Mouse (Mus musculus): Measurements from ENCODE around the gene Orm3. TPM values are rescaled to one million over a fixed set of nuclear protein-coding genes. Genes with fewer than 3 reads are reported as not detected.
"Not testable (repeated sequence)": the region's sequence is repeated elsewhere in the genome, so short reads cannot be mapped to it uniquely, and the experiment has no call there.

Gene Orm3
- polyA plus RNA-seq (2014; fragmentation: Nextera tagmentation; extraction: Ambion mirVana), result not detected in 2 replicates

DNA sequence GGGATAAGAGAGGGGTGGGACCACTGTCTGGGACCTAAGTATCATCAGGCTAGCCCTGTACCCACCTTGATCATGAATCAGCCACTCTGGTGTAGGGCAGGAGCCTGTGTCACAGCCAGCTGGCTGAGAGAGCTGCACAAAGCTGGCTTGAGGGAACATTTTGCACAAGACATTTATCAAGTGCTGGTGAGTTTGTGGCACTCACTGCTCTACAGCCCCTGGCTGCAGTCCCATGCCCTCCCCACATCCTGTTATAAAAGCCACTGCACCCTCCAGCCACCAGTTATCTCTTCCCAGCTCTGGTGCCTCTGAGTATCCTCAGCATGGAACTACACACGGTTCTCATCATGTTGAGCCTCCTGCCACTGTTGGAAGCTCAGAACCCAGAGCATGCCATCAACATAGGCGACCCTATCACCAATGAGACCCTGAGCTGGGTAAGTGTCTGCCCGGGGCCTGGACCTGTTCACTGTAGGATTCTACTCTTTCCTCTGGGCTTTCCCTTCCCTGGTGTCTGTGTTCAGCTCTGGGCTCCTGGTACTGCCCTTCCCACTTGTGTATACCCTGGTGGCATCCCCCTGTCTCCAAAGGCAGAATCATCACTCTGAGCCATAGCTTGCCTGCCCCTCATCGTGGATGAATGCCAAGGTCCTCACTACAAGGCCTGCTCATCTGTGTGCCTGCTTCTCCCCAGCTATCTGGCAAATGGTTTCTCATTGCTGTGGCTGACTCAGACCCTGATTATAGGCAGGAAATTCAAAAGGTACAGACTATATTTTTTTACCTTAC is at the start of gene Orm3:
Gene Orm3, plus strand, starts transcription at position 286 of the 789 bp plus-strand sequence.
- WGBS, result 76% methylated on average over 4 of the region's 4 CpGs
- no peaks in the 10 kb centered on the region for H3K4me1 ChIP-seq (replicated peaks; ENCODE audit: control insufficient read depth, insufficient read depth, low read length)
- H3K36me3 ChIP-seq (replicated peaks; ENCODE audit: control insufficient read depth, insufficient read depth), result no peaks in the 10 kb centered on the region
- no peak within 1 kb of the TSS for H3K9ac ChIP-seq
- no peak for DNase-seq (ENCODE audit: low spot score)
- H3K4me2 ChIP-seq (replicated peaks), result no peak within 1 kb of the TSS
- H3K4me3 ChIP-seq (replicated peaks; ENCODE audit: low read length), result no peak within 1 kb of the TSS
- H3K27ac ChIP-seq, result no peak within 1 kb of the TSS
- H3K27me3 ChIP-seq (ENCODE audit: control insufficient read depth, insufficient read depth, low read length), result no peaks in the 10 kb centered on the region
- no peaks in the 10 kb centered on the region for H3K9me3 ChIP-seq (ENCODE audit: control insufficient read depth, low read length)
- no peak for ATAC-seq (ENCODE audit: low FRiP score)

DNA sequence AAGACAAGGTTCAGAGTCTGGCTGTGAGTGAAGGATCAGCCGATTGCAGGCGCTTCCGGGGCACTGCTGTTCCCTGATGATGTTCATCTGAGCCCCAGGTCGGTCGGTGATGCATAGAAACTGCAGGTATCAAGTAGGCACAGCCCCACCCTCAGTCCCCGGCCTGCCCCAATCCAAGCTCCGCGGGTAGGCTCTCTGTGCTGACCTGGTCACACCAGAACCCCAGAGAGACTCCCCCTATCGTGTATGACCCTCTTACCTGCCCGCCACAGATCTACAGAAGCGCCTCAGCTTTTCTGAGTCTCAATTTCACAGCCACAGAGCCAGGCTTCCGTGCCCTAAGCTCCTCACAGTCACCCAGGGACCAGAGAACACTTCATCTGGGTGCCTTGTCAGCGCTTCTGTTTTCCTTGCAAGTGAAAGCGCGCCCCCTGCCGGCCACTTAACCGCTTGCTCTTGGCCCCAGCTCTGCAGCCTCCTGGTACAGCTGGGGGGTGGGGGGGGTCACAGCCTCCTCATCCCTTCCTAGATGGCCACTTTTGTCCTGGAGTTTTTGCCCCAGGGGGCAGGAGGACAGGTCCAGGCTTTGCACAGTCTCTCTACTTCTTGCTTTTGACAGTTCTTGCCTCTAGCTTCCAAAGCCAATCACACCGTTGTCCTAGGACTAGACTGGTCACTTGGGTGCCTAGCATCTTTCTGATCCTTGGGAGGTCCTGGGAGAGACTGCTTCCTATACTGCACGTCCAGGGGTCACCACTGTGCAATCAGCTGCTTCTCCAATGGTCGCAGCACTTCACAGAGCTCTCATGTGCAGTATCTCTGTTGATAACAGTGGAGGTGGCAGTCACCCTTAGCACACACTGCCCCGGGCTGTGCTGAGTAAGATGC is 48.5 kb upstream of the Orm3 start:
- no peak overlapping the region for H3K27ac ChIP-seq
- no peaks in the 10 kb centered on the region for H3K9me3 ChIP-seq (ENCODE audit: control insufficient read depth, low read length)
- no peaks in the 10 kb centered on the region for H3K27me3 ChIP-seq (ENCODE audit: control insufficient read depth, insufficient read depth, low read length)
- H3K36me3 ChIP-seq (replicated peaks; ENCODE audit: control insufficient read depth, insufficient read depth), result no peaks in the 10 kb centered on the region
- no peak overlapping the region for H3K4me2 ChIP-seq (replicated peaks)
- WGBS, result 32% methylated on average over 21 of the region's 21 CpGs
- no peak overlapping the region for H3K9ac ChIP-seq
- no peak overlapping the region for H3K4me3 ChIP-seq (replicated peaks; ENCODE audit: low read length)
- DNase-seq (ENCODE audit: low spot score), result peak; percentile 90
- no peaks in the 10 kb centered on the region for H3K4me1 ChIP-seq (replicated peaks; ENCODE audit: control insufficient read depth, insufficient read depth, low read length)
- peak; percentile 73; the same call in 1 of the 2 replicates for ATAC-seq (ENCODE audit: low FRiP score)

DNA sequence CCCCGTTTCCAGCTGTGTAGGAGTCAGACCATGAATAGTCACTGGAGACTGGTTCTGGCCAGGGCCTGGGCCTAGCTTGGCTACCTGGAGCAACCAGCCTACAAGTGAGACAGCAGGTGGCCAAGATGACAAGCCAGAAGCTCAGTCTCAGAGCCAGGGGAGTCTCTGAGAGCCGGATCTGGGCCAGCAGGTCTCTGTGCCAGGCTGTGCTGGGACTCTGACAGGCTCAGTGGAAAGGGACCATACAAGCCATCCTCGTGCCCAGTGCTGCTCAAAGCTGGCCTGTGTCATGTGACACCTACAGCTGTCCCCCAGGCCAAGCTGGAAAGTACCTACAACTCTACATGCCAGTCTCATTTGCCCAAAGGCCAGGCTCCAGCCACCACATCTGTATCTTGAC is 47.6 kb upstream of the Orm3 start:
- no peaks in the 10 kb centered on the region for H3K27me3 ChIP-seq (ENCODE audit: control insufficient read depth, insufficient read depth, low read length)
- H3K9ac ChIP-seq, result no peak overlapping the region
- no peak overlapping the region for H3K4me2 ChIP-seq (replicated peaks)
- H3K9me3 ChIP-seq (ENCODE audit: control insufficient read depth, low read length), result no peaks in the 10 kb centered on the region
- no peaks in the 10 kb centered on the region for H3K36me3 ChIP-seq (replicated peaks; ENCODE audit: control insufficient read depth, insufficient read depth)
- ATAC-seq (ENCODE audit: low FRiP score) (no peak), DNase-seq (ENCODE audit: low spot score) (no peak)
- no peaks in the 10 kb centered on the region for H3K4me1 ChIP-seq (replicated peaks; ENCODE audit: control insufficient read depth, insufficient read depth, low read length)
- 86% methylated on average over 3 of the region's 3 CpGs for WGBS
- no peak overlapping the region for H3K4me3 ChIP-seq (replicated peaks; ENCODE audit: low read length)
- no peak overlapping the region for H3K27ac ChIP-seq

DNA sequence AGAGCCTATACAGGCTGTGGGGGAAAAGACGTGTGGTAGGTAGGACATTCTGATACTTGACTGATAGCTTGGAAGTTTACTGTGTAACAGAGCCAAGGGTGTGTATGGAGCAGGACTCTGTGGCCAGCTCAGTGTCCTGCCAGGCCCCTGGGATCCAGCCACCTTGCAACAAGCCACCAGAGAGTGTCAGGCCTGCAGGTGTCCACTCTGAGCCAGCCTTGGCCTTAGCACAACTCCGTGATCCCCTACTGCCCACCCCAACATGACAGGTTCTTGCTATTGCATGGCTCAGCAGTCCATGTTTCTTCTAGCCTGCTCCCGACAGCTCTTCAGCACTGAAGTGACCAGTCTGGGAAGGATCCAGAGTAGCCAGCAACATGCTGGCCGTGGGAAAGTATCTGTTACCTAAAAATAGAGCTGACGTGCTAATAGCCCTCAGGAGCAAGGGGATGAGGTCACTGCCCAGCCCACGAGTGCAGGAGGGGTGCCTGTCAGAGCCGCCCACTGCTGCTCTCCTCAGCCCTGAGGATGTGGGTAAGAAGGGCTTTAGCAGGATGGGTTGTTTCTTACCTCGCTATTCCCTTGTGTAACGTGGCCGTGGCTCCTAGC is 45.6 kb upstream of the Orm3 start:
- no peak overlapping the region for H3K27ac ChIP-seq
- no peaks in the 10 kb centered on the region for H3K36me3 ChIP-seq (replicated peaks; ENCODE audit: control insufficient read depth, insufficient read depth)
- H3K4me2 ChIP-seq (replicated peaks), result no peak overlapping the region
- no peaks in the 10 kb centered on the region for H3K9me3 ChIP-seq (ENCODE audit: control insufficient read depth, low read length)
- no peak for ATAC-seq (ENCODE audit: low FRiP score)
- DNase-seq (ENCODE audit: low spot score), result no peak
- no peak overlapping the region for H3K9ac ChIP-seq
- no peak overlapping the region for H3K4me3 ChIP-seq (replicated peaks; ENCODE audit: low read length)
- H3K4me1 ChIP-seq (replicated peaks; ENCODE audit: control insufficient read depth, insufficient read depth, low read length), result no peaks in the 10 kb centered on the region
- WGBS, result 76% methylated on average over 10 of the region's 10 CpGs
- no peaks in the 10 kb centered on the region for H3K27me3 ChIP-seq (ENCODE audit: control insufficient read depth, insufficient read depth, low read length)

DNA sequence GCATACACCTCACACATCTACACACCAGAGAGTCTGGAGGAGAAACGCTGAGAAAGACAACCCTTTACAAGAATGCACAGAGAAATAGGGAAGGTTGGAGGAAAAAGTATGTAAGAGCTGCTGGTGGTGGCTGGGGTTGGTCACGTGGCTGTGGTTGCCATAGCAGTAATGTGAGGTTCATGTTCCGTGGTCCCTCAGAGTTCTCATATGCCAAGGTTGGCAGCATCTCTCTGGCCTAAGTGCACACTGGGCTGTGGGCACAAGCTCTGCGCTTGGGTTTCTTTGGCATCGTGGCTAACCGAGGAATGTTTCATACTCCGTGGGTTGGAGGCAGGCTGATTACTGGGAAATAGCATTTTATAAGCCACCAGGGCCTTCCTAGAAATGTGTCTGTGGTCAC is 44.5 kb upstream of the Orm3 start:
- ATAC-seq (ENCODE audit: low FRiP score), result no peak
- no peaks in the 10 kb centered on the region for H3K36me3 ChIP-seq (replicated peaks; ENCODE audit: control insufficient read depth, insufficient read depth)
- no peak for DNase-seq (ENCODE audit: low spot score)
- no peak overlapping the region for H3K4me3 ChIP-seq (replicated peaks; ENCODE audit: low read length)
- no peak overlapping the region for H3K4me2 ChIP-seq (replicated peaks)
- H3K27ac ChIP-seq, result no peak overlapping the region
- H3K27me3 ChIP-seq (ENCODE audit: control insufficient read depth, insufficient read depth, low read length), result no peaks in the 10 kb centered on the region
- H3K4me1 ChIP-seq (replicated peaks; ENCODE audit: control insufficient read depth, insufficient read depth, low read length), result no peaks in the 10 kb centered on the region
- WGBS, result 92% methylated on average over 7 of the region's 7 CpGs
- no peak overlapping the region for H3K9ac ChIP-seq
- no peaks in the 10 kb centered on the region for H3K9me3 ChIP-seq (ENCODE audit: control insufficient read depth, low read length)

DNA sequence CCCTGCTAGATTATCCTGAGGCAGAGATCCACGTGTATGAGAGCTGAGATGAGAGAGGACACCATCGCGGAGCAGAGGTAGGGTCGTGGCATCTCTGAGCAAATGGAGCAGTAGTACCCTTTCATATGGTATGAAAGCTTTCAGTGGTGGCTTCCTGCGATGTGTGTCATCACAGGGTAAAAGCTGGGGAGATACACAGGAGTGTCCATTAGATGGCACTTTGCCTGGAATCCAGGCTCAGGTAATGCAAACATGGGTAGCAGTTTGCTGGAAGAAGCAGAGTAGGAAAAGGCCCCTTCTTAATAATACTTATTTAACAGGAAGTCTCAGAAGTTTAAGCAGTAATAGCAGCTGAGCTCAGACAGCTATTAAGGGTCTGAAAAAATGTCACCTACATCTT is 41.9 kb upstream of the Orm3 start:
- Histone ChIP-seq H3K4me2 (replicated peaks) (no peak overlapping the region), H3K9me3 (ENCODE audit: control insufficient read depth, low read length) (no peaks in the 10 kb centered on the region), H3K9ac (no peak overlapping the region), H3K4me3 (replicated peaks; ENCODE audit: low read length) (no peak overlapping the region), H3K27me3 (ENCODE audit: control insufficient read depth, insufficient read depth, low read length) (no peaks in the 10 kb centered on the region), H3K27ac (no peak overlapping the region), H3K4me1 (replicated peaks; ENCODE audit: control insufficient read depth, insufficient read depth, low read length) (no peaks in the 10 kb centered on the region), H3K36me3 (replicated peaks; ENCODE audit: control insufficient read depth, insufficient read depth) (no peaks in the 10 kb centered on the region)
- DNase-seq (ENCODE audit: low spot score) (no peak), ATAC-seq (ENCODE audit: low FRiP score) (no peak)
- 76% methylated on average over 5 of the region's 5 CpGs for WGBS

DNA sequence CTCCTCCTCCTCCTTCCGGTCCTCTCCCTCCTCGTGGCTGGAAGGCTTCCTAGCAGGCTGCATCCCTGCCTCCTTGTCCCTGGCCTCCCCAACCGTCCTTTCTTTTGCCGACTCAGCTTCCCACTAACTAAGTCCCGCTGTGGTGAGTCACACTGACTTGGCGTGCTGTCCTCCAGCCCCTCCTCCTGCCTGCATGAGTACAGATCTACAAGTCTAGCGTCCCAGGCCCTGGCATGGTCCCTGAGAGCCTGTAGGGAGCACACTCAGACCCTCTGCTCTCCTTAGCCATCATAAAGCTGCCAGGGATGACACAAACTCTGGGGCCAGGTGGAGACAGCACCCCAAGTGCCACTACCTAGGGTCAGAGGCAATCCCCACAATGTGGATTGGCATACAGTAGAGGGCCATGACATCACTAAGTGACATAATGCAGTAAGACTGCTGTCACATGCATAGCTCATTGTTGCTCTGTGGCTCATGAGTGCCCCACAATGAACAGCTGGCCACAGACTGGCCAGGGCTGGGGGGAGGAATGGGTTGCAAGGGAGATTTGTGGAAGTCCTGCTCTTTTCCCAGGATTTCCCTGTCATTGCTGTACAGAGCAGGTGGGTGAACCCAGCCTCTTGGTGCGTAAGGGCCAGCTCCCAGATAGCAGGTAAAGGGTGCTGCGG is 39.8 kb upstream of the Orm3 start:
- no peak overlapping the region for H3K27ac ChIP-seq
- no peaks in the 10 kb centered on the region for H3K27me3 ChIP-seq (ENCODE audit: control insufficient read depth, insufficient read depth, low read length)
- ATAC-seq (ENCODE audit: low FRiP score) (no peak), DNase-seq (ENCODE audit: low spot score) (no peak)
- WGBS, result 71% methylated on average over 9 of the region's 9 CpGs
- H3K9me3 ChIP-seq (ENCODE audit: control insufficient read depth, low read length), result no peaks in the 10 kb centered on the region
- no peaks in the 10 kb centered on the region for H3K36me3 ChIP-seq (replicated peaks; ENCODE audit: control insufficient read depth, insufficient read depth)
- no peak overlapping the region for H3K4me3 ChIP-seq (replicated peaks; ENCODE audit: low read length)
- H3K4me1 ChIP-seq (replicated peaks; ENCODE audit: control insufficient read depth, insufficient read depth, low read length), result no peaks in the 10 kb centered on the region
- no peak overlapping the region for H3K4me2 ChIP-seq (replicated peaks)
- no peak overlapping the region for H3K9ac ChIP-seq

DNA sequence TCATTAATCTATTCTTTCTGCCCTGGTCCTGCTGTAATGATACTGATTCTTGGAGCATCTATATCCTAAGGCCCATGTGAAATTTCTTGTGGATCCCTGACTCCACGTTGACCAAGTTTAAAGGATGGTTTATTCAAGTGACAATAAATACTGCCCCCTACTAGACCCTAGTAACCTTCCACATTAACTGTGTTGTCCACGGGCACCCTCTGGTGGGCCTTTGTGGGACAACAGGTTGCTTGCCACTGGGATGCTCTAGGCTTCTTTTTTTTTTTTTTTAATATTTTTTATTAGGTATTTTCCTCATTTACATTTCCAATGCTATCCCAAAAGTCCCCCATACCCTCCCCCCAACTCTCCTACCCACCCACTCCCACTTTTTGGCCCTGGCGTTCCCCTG is 36.4 kb upstream of the Orm3 start:
- not testable (repeated sequence) for H3K9ac ChIP-seq; H3K9me3 ChIP-seq (ENCODE audit: control insufficient read depth, low read length); H3K4me1 ChIP-seq (replicated peaks; ENCODE audit: control insufficient read depth, insufficient read depth, low read length); H3K4me3 ChIP-seq (replicated peaks; ENCODE audit: low read length); H3K4me2 ChIP-seq (replicated peaks); H3K36me3 ChIP-seq (replicated peaks; ENCODE audit: control insufficient read depth, insufficient read depth); H3K27ac ChIP-seq; H3K27me3 ChIP-seq (ENCODE audit: control insufficient read depth, insufficient read depth, low read length)
- ATAC-seq (ENCODE audit: low FRiP score) (peak; percentile 51; the same call in 1 of the 2 replicates), DNase-seq (ENCODE audit: low spot score) (peak; percentile 80)
- WGBS, result 24% methylated on average over 3 of the region's 3 CpGs

Data from hindbrain, embryonic 14.5 days (tissue).